Mouse (Mus musculus) kidney, adult 9 months (tissue): ENCODE data around the gene Gm20388.
A peak's percentile ranks its signal among the peaks of the same experiment; 100 is the strongest.
"Not testable (repeated sequence)": the region's sequence is repeated elsewhere in the genome, so short reads cannot be mapped to it uniquely, and the experiment has no call there.

Experiments
- DNase-seq: peaks from one replicate; pipeline ENCODE4 v3.0.0; 2022

The Gm20388 gene

DNA sequence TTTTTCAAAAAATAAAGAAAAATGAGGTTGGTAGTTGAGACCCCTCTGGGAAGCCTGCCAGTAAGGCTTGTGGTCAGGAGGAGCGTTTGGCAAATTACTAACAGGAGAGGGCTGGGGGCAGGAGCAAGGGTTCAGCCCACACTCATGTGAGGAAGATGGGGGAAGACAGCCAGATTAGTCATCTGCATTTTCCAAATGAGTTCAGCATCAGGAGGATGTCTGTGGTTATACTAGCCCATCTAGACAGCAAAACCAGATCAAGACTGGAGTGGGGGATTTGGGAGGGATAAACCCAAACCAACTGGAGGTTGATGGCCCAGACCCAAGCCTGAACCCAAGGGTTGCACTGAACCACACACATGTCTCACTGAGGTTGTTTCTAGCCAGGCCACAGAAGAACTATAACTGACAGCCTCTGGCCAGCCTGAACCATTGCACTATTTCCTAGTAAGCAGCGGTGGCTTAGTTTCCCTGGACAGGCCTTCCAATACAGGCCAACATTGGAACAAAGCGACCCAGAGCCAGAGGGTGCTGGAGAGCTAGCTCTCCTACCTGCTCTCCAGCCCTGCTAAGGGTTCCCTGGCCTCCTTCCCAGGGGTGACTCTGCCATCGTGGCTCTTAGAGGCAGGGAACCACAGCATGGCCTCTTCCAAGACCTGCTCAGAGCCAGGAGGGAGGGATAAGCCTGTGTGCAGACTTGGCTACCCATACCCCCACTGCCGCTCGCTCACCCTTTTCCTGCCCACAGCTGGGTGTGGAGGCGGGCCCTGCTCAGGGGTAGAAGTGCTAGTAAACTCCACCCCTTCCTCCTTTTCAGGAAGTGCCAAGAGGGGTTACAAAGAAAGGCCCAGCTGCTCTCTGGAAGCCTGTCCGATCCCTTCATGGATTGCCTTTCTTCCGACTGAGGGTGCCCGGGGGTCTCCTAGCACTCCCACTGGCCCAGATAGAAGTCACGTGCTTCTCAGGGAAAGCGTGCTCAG is 2645.7 kb downstream of the Gm20388 start:
- peak; percentile 57 for DNase-seq

DNA sequence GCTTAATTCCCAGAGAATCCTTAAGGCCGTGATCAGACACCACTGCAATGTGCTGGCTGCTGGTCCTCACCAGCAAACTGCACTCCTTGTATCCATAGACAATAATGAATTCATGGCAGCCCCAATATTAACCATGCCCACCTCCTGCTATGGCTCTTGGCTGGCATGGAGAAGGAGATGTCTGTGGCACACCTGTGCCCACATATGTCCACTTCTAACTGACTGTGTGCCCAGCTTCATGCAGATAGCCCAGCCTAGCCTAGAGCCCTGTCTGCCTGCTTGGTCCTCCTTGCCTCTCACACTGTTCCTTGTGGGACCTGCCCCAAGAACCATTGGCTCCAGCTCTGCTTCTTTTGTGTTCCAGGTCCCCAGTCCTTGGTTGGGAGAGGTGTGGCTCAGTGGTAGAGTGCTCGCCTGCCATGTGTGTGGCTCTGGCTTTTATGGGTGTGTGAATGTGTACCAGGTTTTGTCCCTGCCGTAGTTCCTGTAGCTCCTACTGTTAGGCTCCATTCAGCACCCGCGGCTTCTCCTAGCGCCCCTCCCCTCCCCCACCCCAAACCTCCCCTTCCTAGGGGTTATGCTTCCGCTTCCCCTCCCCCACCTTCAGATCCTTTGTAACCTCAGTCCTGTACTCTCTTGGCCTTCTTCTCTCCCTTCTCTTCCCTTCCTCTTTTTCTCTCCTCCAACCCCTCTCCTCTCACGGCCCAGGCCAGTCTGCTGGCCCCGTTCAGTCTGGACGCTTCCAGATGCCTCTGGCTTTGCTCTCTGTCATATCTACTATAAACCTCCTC is 2646.8 kb downstream of the Gm20388 start:
- no peak for DNase-seq

DNA sequence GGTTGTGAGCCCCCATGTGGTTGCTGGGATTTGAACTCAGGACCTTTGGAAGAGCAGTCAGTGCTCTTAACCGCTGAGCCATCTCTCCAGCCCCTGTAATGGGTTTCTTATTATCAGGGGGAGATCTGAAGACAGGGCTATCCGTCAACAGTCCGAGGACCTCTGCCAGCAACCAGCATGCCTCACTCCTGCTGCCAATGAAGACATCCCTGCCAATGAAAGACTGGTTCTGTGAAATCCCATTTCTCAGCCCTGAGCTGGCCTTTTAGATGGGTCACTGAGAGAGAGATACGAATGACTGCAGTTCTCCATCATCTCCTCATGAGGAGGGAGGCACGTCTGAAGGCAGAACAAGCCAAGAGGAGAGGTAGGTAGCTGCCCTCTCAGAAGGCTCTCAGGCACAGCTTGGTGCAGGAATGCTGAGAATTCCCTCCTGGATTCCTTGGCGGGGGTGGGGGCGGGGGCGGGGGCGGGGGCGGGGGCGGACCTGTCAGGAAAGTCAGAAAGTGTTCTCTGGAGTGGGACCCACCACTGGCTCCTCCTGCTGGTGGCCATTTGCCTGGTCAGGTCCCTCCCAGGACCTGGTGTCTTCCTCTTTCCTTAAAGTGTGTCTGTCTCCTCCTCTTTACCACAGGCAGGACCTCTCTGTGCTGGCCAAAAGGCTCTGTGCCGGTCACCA is 2648.2 kb downstream of the Gm20388 start:
- DNase-seq, result no peak

DNA sequence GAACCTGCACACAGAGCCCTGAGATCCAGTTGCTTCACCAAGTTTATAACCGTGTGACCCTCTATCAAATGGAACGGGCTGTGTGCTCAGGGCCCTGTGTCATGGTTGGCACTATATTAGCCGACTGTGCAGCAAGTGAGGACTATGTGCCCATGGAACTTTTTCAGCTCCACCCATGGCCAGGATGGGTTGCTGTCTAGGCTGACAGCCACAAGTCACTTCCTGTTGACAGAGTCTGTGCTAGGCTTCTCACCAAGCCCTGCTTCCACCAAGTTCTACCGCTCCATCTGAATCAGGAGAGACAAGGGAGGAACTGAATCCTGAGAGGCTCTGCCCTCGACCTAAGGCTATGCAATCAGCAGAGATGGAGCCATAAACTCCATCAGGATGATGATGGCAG is 2650.6 kb downstream of the Gm20388 start:
- DNase-seq, result no peak

DNA sequence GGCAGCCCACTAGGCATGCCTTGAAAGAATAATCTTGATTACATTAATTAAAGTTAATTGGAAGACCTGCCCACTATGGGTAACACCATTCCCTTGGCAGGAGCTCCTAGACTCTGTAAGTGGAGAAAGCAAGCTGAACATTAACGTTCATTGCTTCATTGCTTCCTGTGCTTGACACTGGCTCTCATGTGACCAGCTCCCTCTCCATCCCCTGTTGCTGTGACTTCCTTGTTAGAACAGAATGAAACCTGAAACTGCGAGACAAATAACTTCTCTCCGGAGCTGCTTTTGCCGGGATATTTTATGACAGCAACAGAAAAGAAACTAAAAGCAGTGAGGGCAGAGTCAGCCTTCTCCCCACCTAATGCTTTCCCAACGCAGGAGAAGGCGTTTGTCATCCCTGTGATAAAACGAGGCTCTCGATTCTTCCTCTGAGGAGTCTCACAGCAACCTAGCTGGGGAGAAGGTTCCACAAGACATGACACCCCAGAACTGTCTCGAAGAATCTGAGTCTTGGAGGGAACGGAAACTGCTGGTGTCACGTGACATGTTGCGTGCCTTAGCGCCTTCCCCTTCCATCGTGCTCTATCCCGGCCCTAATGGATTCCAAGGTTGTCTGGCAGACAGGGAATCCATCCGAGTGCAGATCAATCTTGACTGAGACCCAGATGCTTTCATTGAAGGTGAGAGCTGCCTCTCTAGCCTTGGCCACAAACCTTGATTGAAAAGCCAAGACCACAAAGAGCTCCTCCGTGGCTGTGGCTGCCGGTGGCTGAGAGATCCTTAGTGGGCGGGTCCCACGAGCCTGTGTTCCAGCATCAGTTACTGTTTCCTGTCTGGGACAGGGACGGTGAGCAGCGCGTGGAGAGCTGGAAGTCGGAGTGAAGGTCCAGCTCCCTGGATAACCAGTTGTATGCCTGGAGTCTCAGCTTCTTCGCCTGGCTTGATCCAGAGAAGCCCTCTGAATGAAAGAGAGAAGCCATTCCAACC is 2654.0 kb downstream of the Gm20388 start:
- DNase-seq, result no peak

DNA sequence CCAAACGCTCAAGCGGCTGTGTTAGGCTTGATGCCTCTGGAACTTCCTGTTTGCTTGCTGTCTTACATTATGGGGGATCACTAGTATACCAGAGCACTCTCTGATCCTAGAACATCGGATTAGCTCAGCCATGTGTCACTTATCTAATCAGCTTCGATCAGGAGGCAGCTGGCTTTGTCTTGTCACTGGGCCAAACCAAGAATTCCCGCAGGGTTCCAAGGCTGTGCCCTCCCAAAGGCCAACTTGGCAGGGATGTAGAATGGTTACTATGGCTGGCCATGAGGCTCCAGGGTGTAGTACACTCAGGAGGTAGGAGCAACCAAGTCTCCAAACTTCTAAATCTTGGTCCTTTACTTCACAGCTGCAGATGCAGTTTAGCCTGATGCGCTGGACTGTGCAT is 2656.1 kb downstream of the Gm20388 start:
- no peak for DNase-seq

DNA sequence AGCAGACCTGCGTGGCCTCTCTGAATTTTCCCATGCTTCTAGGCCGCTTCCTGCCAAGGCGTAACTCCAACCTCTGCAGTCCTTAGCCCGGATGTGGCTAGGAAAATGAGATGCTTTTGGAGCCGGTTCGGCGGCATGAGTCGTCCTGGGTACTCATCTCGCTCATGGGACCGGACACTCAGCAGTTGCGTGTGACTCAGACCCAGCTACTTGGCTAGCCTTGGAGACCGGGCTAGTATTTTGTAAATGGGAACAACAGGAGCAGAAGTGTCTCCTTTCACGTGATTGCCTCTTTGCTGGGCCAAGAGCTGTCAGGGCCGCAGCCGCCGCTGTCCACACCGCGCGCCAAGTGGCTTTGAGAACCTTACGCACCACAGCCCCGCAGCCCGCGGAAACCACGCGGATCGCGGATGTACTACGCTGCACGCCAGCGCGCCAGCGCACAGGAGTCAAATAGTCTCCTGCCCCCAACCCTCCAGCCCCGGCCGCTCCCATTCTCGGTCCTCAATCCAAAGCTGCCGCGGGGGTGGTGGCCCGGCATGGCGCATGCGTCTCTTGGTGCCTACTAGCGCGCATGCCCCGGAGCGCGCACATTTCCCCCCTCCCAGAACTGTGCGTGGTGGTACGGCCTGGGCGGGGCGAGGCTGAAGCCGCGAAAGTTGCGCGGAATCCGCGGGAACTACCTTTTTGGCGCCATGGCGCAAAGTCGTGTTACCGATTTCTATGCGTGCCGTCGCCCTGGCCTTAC is 2656.9 kb downstream of the Gm20388 start, which contains the start of gene Cdt1:
Gene Cdt1 (plus strand): TSS at position 655 of the 748 bp plus-strand sequence.
- peak; percentile 96 for DNase-seq

DNA sequence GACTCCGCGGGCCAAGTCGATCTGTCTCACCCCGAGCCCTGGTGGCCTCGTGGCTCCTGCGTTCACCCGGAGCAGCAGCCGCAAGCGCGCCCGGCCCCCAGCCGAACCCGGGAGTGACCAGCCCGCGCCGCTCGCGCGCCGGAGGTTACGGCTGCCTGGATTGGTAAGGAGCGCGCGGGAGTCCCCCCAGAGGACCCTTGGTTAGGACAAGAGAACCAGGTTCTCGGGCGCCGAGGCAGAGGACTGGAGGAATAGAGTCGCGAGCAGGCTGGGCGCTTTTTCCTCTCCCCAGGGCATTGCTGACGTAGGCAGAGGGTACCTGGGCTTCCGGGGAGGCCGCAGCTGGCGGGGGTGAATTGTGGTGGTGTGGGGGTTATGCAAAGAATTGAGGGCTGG is 2657.5 kb downstream of the Gm20388 start:
- DNase-seq, result no peak

DNA sequence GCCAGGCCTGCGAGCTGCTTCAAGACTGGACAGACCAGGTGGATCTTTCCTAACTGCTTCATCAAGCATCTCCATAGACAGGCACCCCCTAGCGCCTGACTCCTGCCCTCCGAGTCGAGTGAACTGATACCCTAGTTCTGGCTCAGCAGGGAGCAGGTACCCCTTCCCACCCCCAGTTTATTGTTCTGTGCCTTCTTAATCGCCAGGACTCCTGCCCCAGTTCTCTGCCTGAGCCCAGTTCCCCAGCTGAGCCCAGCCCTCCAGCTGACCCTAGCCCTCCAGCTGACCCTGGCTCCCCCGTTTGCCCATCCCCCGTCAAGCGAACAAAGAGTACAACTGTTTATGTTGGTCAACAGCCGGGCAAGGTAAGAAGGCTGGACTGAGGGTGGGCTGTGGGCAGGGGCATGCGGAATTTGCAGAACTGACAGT is 2658.3 kb downstream of the Gm20388 start:
- DNase-seq, result no peak

DNA sequence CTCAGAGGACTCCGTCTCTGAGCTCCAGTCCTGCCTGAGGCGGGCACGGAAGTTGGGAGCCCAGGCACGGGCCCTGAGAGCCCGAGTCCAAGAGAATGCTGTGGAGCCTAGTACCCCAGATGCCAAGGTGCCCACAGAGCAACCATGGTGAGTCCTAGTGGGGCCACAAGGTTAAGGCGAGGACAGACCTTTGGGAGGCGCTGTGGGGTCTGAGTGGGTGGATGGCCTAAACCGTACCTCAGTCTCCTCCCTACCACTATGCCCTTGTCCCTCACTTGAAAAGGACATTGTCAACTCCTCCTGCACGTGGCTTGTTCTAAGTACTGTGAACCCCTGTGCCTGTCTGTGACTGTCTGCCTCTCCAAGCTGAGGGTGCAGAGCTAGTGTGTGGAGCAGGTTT is 2658.7 kb downstream of the Gm20388 start:
- DNase-seq, result no peak

DNA sequence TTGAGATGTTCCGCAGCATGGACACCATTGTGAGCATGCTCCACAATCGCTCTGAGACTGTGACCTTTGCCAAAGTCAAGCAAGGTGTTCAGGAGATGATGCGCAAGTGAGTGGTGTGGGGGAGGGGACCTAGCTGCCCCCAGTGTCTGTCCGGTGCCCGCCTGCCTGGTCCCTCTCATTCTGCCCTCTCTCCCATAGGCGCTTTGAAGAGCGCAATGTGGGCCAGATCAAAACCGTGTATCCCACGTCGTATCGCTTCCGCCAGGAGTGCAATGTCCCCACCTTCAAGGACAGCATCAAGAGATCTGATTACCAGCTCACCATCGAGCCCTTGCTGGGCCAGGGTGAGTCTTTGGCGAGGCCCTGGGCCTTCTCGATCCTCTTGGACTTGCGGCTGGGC is 2659.4 kb downstream of the Gm20388 start:
- DNase-seq, result no peak

DNA sequence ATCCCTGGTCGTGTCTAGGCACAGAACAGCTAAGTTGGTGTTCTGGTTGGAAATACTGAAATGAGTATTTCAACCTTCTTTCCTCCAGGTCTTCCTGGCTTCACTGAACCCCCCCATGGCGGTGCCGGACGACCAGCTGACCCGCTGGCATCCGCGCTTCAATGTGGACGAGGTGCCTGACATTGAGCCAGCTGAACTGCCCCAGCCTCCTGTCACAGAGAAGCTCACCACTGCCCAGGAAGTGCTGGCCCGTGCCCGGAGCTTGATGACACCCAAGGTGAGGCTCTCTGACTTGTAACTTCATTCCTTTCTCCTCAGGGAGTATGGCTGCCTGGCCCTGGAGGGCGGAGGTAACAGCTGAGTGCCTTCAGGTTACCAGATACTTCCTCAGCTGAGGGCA is 2660.5 kb downstream of the Gm20388 start:
- DNase-seq, result no peak

DNA sequence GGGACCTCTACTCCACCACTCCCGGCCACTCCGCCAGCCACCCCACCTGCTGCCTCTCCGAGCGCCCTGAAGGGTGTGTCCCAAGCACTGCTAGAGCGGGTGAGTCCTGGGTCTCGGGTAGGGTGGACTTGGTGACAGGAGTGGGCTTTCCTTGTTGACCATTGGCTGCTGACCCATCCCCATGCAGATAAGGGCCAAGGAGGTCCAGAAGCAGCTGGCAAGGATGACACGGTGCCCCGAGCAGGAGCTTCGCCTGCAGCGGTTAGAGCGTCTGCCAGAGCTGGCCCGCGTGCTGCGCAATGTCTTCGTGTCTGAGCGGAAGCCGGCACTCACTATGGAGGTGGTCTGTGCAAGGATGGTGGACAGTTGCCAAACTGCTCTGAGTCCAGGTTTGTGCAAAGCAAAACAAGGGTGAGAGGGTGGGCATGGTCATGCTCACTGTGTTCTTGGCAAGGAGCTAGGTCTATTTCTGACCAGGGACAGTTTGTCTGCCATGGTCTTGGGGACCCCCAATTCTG is 2661.2 kb downstream of the Gm20388 start:
- DNase-seq, result no peak

DNA sequence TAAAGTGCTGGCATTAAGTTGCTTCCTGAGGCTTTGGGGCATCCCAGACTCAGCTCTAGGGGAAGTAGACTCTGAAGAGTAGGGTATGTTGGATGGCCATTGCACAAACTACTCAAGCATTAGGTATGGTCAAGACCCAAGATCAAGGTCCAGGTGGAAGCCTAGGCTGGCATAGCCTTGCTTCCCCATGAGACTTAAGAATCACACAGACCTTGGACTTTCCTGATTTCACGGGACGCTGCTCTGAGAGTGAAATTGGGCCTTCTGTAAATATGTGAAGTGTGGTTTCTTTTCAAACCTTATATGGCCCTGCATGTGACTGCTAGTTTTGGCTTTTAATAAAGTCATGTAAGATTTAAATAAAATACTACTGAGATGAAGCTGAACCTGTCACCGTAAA is 2662.1 kb downstream of the Gm20388 start:
- DNase-seq, result peak; percentile 82

DNA sequence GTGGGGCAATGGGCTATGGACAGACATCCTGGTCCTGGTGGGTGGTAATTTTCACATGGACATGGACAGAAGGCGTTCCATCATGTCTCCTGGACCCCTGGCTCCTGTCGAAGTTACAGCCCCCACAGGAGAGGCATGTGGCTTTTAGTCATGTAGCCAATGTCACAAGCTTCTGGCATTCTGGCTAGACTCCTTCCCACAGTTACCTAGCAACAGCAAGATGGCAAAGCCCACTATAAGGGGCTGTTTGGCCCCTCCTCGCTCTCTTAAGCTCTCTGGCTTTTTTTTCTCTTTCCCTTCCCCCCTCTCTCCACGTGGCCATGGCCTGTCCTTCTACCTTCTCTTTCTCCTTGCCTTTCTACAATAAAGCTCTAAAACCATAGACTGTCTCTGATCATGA is 2662.5 kb downstream of the Gm20388 start:
- not testable (repeated sequence) for DNase-seq

DNA sequence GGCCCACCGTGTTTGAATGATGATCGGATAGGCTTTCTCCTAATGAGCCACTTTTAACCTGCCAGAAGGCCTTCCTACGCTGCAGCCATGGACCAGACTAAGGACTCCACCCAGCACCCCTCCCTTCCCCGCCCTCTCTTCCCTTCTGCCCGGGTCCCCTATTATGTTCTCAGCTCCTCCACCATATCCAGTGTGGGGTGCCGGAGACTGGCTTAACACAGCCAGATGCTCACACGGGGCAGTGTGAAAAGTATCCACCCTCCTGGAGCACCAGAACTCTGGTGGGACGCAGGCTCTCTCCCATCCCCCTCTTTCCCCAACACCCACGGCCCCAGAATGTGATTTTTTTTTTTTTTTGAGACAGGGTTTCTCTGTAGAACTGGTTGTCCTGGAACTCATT is 2662.9 kb downstream of the Gm20388 start:
- no peak for DNase-seq

DNA sequence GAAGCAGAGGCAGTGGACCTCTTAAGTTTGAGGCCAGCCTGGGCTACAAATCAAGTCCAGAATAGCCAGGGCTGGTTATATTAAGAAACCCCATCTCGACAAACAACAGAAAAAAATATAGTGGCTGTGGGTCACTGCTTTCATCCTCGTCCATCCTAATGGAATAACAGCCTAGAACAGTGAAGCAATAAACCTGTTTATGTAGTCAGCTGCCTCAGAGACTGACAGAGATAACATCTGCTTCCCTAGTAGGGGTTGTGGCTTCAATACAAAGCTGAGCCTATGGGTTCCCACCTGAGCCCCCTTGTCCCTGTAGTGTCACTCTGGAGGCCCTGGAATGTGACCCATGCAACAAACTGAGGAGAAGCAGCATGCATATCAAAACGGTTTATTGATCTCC is 2663.6 kb downstream of the Gm20388 start:
- DNase-seq, result no peak

DNA sequence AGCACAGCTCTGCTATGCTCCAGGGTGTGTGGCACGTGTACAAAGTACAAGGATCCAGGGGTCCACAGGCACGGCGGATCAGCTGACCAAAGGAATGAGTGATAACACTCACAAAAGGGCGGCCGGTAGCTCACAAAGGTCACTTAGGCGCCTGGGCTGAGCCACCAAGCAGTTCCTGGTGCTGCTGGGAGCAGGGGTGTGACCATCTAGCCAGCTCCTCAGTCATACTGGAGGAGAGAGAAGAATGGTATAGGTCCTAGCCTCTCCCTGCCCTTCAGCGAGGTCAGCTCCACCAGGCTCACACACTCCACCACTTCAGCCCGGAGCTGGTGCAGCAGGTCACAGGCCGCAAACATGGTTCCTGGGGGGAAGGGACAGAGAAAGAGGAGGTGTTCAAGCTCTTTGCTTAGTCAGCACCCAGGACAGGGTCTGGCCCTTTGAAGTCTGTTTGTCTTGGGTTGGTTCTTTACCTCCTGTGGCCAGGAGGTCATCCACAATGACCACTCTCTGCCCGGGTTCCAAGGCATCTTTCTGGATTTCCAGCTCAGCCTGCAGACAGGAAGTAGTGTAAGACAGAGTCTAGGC is 2664.1 kb downstream of the Gm20388 start:
- DNase-seq, result peak; percentile 60

DNA sequence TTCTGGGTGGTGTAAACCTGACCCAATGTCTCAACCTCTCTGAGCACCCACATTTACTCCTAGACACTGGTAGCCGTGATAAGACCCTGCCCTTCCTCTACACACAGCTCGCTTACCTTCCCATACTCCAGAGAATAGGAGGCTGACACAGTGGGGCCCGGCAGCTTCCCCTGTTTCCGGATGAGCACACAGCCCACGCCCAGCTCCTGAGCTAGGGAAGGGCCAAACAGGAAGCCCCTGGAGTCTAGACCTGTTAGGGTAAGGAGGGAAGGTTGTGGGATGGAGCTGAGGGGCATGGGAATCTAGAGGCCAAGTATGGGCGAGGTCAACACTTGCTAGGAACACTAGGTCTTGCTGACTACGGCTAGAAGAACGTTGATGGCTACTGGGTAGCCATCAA is 2664.6 kb downstream of the Gm20388 start:
- no peak for DNase-seq
